Mouse (Mus musculus) thymus, postnatal 14 days (tissue): ENCODE measurements around the gene Nectin1.

Source experiments
- DNase-seq: peaks from one replicate; pipeline ENCODE4 v3.0.0; 2021

The Nectin1 gene

GRCm38 (mm10) chr9:43741277-43741676, 2.5 kb upstream of the Nectin1 start:
- no peak for DNase-seq

GRCm38 (mm10) chr9:43742066-43742465, 1.7 kb upstream of the Nectin1 start:
- no peak for DNase-seq

DNA sequence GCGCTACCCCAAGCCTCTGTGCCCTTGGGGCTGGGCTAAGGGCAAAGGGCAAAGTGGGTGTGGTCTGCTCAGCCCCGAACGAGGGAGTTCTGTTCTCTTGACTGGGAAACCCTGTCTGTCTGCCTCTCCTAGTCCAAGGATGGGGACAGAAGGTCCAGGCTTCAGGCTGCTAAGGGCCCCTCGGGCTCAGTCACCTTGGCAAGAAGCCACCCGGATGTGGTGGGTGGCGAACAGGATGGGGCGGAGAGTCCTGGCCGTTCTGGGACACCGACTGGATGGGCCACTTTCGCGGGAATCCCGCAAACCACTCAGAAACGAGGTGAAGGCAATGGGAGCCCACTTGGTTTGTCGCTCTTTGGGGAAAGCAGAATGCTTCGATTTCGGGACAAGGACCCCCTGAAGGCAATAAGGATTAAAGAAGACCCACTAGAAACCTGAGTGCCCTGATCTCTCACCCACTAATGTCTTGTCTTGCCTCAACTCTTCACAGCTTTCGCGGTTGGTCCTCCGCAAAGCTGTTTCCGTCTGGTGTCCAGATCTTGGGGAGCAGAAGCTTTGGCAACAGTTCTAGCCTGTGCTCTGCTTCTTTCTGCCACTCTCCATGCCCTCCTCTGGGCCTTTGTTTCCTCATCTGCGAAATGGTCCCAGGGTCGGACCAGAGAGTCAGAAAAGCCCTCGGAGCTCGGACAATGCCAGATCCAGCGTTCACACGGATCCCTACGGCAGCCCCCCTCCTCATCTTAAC, 710 bp upstream of the Nectin1 start:
- DNase-seq = peak; percentile 14

GRCm38 (mm10) chr9:43744138-43744981, 576 bp downstream of the Nectin1 start:
- DNase-seq = peak; percentile 31

DNA sequence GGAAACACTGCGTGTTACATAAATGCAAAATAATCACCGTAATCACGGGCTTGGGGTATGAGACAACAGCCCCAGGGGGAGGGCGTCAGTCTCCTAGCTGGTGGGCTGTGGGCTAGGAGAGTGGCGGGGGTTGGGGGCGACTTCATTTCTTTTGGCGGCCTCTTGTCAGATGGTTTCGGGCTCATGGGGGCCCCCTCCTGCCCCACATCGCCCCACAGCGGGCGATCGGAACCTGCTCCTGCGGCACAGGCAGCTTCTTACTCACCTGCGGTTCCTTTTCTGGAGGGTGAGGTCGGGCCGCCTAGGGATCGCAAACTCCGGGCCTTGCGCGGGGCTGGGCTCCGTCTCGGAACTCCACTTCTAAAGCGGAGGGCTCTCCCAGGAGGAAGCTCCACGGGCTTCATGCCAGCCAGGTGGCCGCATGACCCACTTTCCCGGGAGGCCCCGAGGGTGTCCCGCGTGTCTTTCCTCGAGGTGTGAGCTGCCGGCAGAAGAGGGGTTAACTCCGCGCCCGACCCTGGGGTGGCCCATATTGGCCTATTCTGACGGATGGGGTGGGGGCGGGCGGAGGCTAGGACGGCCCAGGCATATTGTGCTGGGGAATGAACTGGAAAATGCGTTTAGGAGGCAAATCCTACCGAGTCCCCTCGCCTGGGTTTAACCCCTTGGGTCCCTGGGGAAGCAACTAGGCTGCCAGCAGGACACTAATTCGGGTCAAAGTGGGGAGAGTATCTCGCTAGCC, 1.4 kb downstream of the Nectin1 start:
- DNase-seq = peak; percentile 26

- no peak for DNase-seq
These were observed 2.3 kb downstream of the Nectin1 start for GRCm38 (mm10) chr9:43745951-43746703.

GRCm38 (mm10) chr9:43747710-43748109, 3.9 kb downstream of the Nectin1 start:
- no peak for DNase-seq

GRCm38 (mm10) chr9:43748519-43748918, 4.7 kb downstream of the Nectin1 start:
- no peak for DNase-seq

- DNase-seq = no peak
These were observed 6.3 kb downstream of the Nectin1 start for GRCm38 (mm10) chr9:43750053-43750452.

GRCm38 (mm10) chr9:43751111-43751510, 7.3 kb downstream of the Nectin1 start:
- DNase-seq = no peak

- no peak for DNase-seq
These were observed 9.7 kb downstream of the Nectin1 start for GRCm38 (mm10) chr9:43753481-43753880.

GRCm38 (mm10) chr9:43754083-43754482, 10.3 kb downstream of the Nectin1 start:
- no peak for DNase-seq

DNA sequence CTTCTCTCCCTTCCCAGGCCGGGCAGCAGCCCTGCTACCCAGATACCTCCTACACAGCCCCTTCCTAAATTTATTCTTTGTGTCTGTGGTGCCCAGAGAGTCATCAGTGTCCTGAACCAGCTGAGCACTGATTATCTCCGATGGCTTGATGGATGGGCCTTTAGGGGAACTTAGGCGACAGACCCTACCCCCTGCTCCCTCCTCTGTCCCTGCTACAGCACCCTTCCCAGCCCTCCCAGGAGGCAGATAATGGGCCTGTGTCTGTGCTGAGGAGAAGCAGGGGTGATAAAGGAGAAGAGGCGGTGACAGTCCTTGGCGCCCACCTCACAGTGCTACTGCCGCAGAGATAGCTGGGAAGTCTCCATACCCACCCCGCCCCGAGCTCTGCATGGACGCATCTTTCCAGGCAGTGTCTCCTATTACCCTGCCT, 11.0 kb downstream of the Nectin1 start:
- no peak for DNase-seq

DNA sequence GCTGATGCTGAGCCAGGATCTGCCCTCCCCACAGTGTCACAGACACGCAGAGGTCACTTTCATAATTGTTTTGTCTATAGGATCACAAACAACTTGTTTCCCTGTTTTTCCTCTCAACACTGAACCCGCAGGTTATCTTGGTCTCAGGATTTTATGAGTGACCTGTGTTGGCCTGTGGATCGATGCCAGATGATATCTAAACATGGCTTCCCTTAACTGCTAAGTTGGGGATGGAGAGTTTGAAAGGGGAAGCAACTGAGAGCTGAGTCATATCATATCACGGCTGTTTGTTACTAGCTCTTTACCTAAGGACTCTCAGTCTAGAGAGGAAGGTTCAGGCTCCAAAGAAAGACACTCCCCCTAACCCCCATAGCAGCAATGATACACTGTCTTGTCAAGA, 11.7 kb downstream of the Nectin1 start:
- DNase-seq = no peak

DNA sequence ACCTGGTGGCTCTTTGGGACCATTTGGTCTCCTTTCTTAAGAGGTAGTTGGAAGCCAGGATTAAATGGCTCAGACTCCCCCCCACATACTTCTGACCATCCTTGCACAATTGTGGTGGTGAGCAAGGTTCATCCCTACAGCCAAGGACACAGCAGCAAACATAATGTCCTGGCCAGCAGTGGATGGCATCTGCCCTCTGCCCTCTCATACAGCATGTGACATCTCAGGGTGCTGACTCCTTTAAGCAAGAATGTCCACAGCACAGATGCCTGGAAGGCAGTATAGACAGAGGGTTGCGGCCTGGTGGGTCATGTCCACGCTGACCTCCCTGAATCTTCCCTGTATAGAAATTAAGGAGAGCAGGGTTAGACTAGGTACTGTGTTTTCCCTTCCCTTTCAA, 12.1 kb downstream of the Nectin1 start:
- no peak for DNase-seq

DNA sequence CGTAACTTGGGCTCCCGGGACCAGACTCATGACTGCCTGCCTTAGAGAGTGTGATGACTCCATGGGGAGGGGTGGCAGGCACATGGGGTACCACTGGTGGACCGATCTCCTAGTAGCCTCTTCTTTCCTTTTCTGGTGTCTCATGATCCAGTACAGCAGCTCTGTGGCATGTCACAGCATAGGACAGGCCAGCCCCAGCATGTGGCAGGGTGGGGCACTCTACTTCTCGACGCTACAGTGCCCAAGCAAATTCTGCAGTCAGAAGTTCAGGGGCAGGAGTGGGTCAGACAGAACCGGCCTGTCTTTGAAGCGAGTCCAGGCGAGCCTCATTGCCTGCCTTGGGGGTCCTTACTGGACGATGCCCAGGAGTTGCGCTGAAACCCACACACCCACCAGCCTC, 13.4 kb downstream of the Nectin1 start:
- no peak for DNase-seq

DNA sequence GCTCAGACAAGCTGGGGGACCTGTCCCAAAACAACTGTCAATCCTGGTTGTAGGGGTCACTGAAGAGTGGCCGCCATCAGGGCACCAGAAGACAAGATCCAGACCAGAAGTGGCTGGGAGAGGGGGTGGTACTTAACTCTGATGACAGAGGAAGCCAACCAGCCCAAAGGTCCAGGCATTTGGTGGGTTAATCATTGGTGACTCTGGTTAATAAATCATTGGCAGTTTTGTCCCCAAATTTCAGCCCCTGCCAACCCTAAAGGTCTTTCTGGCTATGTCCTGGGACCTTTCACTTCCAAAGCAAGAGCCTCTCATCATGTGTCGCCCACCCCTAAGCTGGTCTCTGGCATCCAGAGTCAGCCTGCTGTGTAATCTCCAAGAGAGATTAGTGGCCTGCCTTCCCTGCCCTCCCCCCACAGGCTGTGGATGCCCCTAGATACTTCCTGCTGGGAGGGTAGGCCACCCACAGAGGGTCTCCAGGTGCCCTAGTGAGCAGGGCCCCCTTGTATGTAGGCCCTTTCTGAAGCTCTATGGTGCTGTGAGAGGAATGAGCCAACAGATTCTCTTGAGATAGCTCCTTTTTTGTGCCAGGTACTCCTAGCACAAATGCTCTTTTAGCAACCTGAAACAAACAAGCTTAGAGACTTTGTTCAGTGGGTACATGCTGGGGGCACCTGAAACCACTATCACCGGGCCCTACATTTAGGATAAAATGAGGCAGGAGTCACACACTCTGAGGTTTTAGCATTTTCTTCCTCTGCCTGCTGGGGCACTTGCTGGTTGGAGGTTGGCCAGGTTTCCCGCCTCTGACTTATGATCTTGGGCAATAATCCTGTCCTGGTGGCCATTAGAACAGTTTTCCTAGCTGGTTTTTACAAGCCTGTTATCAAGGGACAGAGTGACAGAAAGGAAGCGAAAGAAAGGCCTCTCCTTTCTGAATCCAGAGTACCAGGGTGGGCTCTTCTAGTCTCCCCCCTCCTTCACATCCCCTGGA, 14.5 kb downstream of the Nectin1 start:
- no peak for DNase-seq

GRCm38 (mm10) chr9:43760078-43760477, 16.3 kb downstream of the Nectin1 start:
- no peak for DNase-seq

DNA sequence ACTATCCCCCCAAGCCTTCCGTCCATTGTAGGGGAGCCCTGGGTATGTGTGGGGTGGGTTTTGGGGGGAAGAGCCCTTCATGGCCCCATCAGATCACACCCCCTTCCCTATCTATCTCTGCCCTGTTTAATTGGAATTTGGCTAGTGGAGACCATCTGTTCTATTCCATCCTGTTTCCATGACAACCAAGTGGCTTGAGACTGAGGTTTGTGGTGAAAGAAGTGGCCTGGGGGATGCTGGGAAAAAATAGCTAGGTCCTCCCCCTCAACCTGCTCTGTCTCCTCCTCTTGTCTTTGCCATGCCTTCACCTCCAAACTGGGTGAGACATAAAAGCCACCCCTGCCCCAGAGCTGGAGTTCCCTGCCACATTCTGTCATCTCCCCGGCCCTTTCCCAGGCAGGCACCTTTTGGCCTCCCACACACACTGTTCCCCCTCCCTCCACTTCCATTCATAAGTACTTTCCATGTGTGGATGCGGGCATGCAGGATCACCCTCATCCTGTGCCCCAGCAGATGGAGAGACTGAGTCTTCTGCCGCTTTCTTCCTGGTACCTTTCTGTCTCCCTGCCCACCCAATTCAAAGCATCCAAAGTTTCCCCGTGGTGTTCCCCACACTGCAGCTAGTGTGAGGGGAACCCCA, 17.5 kb downstream of the Nectin1 start:
- no peak for DNase-seq

- no peak for DNase-seq
These were observed 18.2 kb downstream of the Nectin1 start for GRCm38 (mm10) chr9:43761941-43762340.
